Mouse (Mus musculus): Measurements from ENCODE around the gene Atp8a1. TPM values are rescaled to one million over a fixed set of nuclear protein-coding genes. Genes with fewer than 3 reads are reported as not detected.

The Atp8a1 gene
- total and polyA plus RNA-seq, 3 experiments: 4.4 to 11.2 (median 5.5) TPM

GRCm38 (mm10) chr5:67733551-67734258 lies 113.5 kb downstream of the Atp8a1 start:
- Histone ChIP-seq H3K9me3 (replicated peaks; ENCODE audit: low read length) (peaks cover 3% of the 10 kb centered on the region), H3K4me3 (replicated peaks in 1 of 3; ENCODE audit: low read depth in 2 of 3, low read length in 2 of 3, poor library complexity in 1 of 3) (no peak overlapping the region), H3K9ac (ENCODE audit: insufficient read depth, low read depth) (no peak overlapping the region), H3K4me2 (ENCODE audit: insufficient read depth, low read depth, poor library complexity, severe bottlenecking) (no peak overlapping the region), H3K79me2 (replicated peaks; ENCODE audit: control insufficient read depth, extremely low read depth, insufficient read depth, poor library complexity, severe bottlenecking) (no peaks in the 10 kb centered on the region), H3K27ac (ENCODE audit: insufficient read depth, low read depth) (no peak overlapping the region), H3K36me3 (replicated peaks in 1 of 2; ENCODE audit: control insufficient read depth in 1 of 2, insufficient read depth in 1 of 2, low read length in 1 of 2) (peaks cover 4 to 28% of the 10 kb centered on the region in 2 experiments), H3K4me1 (ENCODE audit: control insufficient read depth in 1 of 2, insufficient read depth in 2 of 2) (peaks cover 0 to 2% of the 10 kb centered on the region in 2 experiments; a peak in 1 of 4 replicates), H3K27me3 (replicated peaks) (no peaks in the 10 kb centered on the region)
- dilution Hi-C loops (cut with MboI; ENCODE audit: extremely low pct_ligation_motif_present, extremely low pct_unique_long_range_greater_than_20kb, low sequenced_read_pairs) (no loop called here), in situ Hi-C loops (cut with MboI; ENCODE audit: low pct_ligation_motif_present, low pct_unique_long_range_greater_than_20kb, low sequenced_read_pairs) (no loop called here)
- TF ChIP-seq KAT2A (IDR thresholded peaks at IDR 0.05; ENCODE audit: insufficient replicate concordance, low read length) (no peak), JUND (conservative IDR thresholded peaks at IDR 0.05; ENCODE audit: low read depth, low read length) (no peak), MYC (IDR thresholded peaks at IDR 0.05; ENCODE audit: low read depth, low read length) (no peak)
- DNase-seq (ENCODE audit: extremely low read depth): no peak

DNA sequence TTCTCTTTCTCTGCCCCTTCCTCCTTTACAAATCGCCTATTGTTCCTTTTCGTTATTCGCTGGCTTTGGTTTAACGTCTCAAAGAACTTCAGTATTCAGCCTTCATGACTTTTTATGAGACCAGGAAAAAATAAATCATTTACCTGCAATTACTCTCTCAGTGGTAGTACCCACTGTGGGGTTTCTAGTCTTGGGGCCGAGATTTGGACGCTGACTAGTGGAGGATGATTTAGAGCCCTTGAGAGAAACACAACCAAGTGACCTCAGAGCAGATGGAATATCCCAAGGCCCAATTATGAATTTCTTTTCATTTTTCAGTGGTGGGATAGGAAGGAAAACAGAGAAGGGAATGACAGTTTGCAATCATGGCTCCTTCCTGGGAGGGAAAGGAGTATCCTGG lies 114.1 kb downstream of the Atp8a1 start:
- dilution Hi-C loops (cut with MboI; ENCODE audit: extremely low pct_ligation_motif_present, extremely low pct_unique_long_range_greater_than_20kb, low sequenced_read_pairs) (no loop called here), in situ Hi-C loops (cut with MboI; ENCODE audit: low pct_ligation_motif_present, low pct_unique_long_range_greater_than_20kb, low sequenced_read_pairs) (no loop called here)
- DNase-seq (ENCODE audit: extremely low read depth): no peak
- Histone ChIP-seq H3K4me2 (ENCODE audit: insufficient read depth, low read depth, poor library complexity, severe bottlenecking) (no peak overlapping the region), H3K79me2 (replicated peaks; ENCODE audit: control insufficient read depth, extremely low read depth, insufficient read depth, poor library complexity, severe bottlenecking) (no peaks in the 10 kb centered on the region), H3K9ac (ENCODE audit: insufficient read depth, low read depth) (no peak overlapping the region), H3K9me3 (replicated peaks; ENCODE audit: low read length) (peaks cover 3% of the 10 kb centered on the region), H3K4me1 (ENCODE audit: control insufficient read depth in 1 of 2, insufficient read depth in 2 of 2) (peaks cover 0 to 2% of the 10 kb centered on the region in 2 experiments; a peak in 1 of 4 replicates), H3K27ac (ENCODE audit: insufficient read depth, low read depth) (no peak overlapping the region), H3K27me3 (replicated peaks) (no peaks in the 10 kb centered on the region), H3K36me3 (replicated peaks in 1 of 2; ENCODE audit: control insufficient read depth in 1 of 2, insufficient read depth in 1 of 2, low read length in 1 of 2) (peaks cover 4 to 32% of the 10 kb centered on the region in 2 experiments), H3K4me3 (replicated peaks in 1 of 3; ENCODE audit: low read depth in 2 of 3, low read length in 2 of 3, poor library complexity in 1 of 3) (no peak overlapping the region)
- TF ChIP-seq MAZ (IDR thresholded peaks at IDR 0.05; ENCODE audit: low read depth, low read length) (no peak), EP300 (IDR thresholded peaks at IDR 0.05; ENCODE audit: low read length) (no peak), ZKSCAN1 (IDR thresholded peaks at IDR 0.05; ENCODE audit: borderline replicate concordance, low read depth, low read length) (no peak), ZNF384 (IDR thresholded peaks at IDR 0.05; ENCODE audit: low read depth, low read length) (no peak), POLR2AphosphoS2 (IDR thresholded peaks at IDR 0.05; ENCODE audit: low read depth, low read length) (no peak), HCFC1 (IDR thresholded peaks at IDR 0.05; ENCODE audit: low read depth, low read length) (no peak), NELFE (IDR thresholded peaks at IDR 0.05; ENCODE audit: low read depth, low read length) (no peak), UBTF (IDR thresholded peaks at IDR 0.05; ENCODE audit: low read depth, low read length) (no peak), USF1 (IDR thresholded peaks at IDR 0.05; ENCODE audit: low read depth, low read length) (no peak), ZMIZ1 (IDR thresholded peaks at IDR 0.05; ENCODE audit: low read depth, low read length) (no peak), ETS1 (conservative IDR thresholded peaks at IDR 0.05; ENCODE audit: low read depth, low read length) (no peak)

Data from CH12.LX (cell line).